Mouse (Mus musculus): ENCODE results near the gene Strn4. TPM values are rescaled to one million over a fixed set of nuclear protein-coding genes. Genes with fewer than 3 reads are reported as not detected.

Gene Strn4
- total RNA-seq, 2 experiments from 2014 or later: 279 to 300 TPM

DNA sequence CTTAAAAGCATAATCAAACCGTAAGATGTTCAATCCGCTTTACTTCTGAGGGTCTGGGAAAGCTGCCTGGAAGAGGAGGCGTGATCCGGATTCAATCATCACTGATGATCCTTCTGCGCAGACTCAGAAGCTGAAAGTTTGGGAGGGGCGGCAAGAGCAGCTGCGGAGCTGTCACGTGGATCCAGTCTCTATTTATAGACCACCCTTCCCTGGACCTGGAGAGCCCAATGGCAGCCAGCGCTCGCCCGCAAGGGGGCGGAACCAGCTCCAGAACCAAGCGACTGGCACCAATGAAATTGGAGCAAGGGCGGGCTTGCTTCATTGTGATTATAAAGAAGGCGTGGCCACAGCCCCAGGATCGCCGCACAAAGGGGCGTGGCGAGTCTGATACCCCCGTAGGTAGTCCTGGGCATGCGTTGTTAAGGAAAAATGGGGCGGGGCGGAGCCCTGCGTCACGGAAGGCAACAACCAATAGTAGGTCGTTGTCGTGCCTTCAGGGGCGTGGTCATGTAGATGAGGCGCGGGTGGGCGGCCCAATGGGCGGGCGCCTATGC lies 59.1 kb downstream of the Strn4 start:
- peak; percentile 99 to 100 for DNase-seq (ENCODE audit: low spot score in 2 of 2)

DNA sequence AGATGAGACGGTGACA lies 59.4 kb downstream of the Strn4 start, which contains the start of gene Dact3:
TSS of gene Dact3 (plus strand) at position 8 of the 16 bp plus-strand sequence.
- DNase-seq (ENCODE audit: low spot score in 2 of 2): no peak

DNA sequence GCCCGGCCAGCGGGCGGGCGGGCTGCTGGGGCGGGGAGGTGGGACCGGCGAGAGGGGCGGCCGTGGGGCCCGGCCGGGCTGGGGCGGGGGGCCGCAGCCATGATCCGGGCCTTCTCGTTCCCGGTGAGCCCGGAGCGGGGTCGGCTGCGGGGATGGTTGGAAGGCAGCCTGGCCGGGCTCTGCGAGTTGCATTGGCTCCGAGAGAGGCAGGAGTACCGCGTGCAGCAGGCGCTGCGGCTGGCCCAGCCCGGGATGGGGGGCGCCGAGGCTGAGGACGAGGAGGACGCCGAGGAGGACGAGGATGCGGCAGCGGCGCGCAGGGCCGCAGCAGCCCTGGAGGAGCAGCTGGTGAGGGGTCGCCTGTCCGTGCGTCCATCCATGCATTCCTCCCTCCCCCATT lies 59.6 kb downstream of the Strn4 start:
- no peak for DNase-seq (ENCODE audit: low spot score in 2 of 2)

DNA sequence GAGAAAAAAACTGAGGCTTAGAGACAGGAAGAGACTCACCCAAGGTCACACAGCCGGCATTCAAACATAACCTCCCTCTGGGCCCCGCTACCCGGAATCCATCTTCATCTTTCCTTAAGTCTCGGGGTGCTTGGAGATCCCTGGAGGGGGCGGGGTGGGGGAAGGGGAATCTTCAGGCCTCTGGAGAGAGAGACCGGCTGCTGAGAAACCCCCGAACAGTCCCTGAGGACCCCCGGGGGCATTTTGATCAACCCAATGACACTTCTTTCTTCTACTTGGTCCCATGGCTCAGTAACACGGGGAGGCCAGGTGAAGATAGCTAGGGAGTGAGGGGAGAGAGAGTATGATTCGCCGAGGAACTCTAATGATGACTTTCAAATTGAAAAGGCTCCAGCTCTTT lies 60.3 kb downstream of the Strn4 start:
- no peak for DNase-seq (ENCODE audit: low spot score in 2 of 2)

DNA sequence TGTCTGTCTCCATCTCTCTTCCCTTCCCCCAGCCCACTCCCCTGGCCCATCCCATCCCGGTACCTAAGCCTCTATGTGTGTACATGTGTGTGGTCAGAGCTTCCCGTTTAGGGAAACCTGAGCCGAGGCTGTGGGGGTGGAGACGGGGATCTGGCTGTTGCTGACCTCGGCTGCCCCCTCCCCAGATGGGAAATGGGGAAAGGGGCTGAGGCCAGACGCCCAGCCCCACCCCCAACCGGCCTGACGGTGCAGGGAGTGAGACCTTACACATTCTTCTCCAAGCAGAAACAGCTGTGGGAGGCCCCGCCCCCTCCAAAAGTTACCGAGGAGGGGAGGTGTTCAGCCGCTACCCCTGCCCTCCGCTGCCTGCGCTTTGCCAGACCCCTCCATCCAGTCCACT lies 60.9 kb downstream of the Strn4 start:
- no peak for DNase-seq (ENCODE audit: low spot score in 2 of 2)

DNA sequence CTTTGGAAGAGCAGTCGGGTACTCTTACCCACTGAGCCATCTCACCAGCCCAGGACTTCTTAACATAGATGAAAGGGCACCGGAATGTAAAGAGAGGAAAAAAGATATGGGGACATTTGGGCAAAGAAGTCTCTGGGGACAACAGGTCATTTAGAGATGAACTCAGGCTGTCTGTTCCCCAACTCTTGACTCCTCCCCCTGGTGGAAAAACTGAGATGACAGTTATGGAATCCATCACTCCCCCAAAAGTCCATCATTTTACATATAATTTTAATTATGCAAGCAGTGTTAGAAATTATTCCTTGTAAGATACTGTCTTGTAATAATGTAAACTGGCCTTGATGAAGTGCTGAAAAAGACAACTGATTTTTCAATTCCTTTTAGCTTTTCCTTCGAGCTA lies 62.0 kb downstream of the Strn4 start:
- DNase-seq (ENCODE audit: low spot score in 2 of 2): no peak

DNA sequence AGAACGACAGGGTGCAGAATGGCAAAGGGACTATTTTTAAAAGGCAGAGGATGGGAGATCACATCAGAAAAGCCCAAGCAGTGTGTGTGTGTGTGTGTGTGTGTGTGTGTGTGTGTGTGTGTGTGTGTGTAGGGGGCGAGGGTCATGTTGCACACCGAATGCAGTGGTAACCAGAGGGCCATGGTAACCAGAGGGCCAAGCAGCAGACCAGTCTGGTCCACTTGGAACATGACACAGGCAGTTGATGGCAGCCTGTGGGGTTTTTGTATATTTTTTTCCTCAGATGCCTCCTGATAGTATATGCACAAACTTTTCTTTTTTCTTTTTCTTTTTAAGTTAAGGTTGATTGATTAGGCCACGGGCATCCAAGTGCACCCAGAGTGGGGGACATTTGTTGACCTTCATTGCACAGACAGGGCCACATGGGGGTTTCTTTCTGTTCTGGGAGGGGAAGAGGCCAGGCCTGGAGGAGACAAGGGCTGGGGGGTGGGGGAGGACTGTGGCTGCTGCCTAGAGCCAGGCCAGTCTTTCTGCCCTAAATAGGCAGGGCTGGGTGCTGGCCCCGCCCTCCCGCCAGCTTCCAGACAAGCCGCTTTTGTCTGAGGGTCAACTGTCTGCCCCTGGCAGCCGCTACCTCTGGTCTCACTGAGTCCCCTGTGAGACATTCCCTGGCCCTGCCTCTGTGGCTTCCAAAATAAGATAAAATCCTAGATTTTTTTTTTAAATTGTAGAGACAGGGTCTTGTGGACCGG lies 64.3 kb downstream of the Strn4 start:
- no peak for DNase-seq (ENCODE audit: low spot score in 2 of 2)

DNA sequence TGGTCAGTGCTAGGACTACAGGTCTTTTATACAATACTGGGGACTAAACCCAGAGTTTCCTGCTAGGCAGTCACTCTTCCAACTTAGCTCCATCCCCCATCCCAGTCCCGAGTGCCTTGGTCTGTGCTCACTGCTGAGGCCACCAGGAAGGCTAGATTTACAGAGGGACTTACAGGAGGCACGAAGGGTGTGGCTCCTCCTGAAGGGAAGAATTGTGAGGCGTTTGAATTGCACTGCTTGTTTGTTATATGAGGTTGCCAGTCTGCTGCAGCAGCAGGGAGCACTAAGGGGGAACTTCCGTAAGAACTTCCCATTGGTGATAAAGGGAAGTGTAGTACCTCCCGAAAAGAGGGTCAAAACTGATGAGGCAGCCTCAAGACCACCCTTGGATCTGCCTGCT lies 64.9 kb downstream of the Strn4 start:
- no peak for DNase-seq (ENCODE audit: low spot score in 2 of 2)

DNA sequence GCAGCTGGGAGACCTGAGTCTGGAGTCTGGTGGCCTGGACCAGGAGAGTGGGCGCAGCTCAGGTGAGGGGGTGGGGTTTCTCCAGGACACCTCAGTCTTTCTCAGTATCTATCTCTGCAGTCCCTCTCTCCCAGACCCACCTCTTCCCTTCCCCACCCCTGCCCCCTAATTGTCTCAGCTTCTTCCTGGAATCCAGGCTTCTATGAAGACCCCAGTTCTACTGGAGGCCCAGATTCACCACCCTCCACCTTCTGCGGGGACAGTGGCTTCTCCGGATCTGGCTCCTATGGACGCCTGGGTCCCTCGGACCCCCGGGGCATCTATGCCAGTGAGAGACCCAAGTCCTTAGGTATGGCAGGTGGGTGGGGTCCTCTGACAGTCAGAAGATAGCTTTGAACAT lies 67.5 kb downstream of the Strn4 start:
- no peak for DNase-seq (ENCODE audit: low spot score in 2 of 2)

DNA sequence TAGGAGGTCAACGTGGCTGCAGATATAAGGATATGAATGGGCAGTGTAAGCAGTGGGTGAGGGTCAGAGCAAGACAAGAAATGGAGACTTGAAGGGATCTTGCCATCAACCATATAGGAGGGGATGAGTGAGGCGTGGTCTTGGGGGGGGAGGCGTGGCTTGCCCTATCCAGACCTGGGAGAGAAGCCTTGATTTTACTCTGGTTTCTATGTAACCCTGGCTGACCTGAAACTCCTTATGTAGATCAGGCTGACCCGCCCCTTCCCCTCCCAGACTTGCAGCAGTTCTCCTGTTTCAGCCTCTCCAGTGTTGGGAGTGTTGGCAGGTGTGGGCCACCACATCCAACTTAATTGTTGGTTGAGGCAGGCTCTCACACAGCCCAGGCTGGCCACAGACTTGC lies 68.6 kb downstream of the Strn4 start:
- DNase-seq (ENCODE audit: low spot score in 2 of 2): no peak

DNA sequence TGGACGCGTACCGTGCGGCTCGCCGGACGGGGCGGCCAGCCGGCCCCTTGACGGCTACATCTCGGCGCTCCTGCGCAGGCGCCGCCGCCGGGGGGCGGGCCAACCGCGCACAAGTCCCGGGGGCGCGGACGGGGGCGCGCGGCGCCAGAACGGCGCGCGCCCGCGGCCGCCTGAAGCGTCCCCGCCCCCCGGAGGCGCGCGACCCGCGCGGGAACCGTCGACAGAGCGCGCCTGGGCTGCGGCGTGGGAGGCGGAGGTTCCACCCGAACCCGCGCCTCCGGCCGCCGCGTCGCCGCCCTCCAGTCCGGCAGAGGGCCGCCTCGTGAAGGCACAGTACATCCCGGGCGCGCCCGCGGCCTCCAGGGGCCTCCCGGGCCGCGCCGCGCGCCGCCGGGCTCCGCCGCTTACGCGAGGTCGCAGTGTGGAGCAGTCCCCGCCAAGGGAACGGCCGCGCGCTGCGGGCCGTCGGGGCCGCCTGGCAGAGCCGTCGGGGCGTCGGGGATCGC lies 69.6 kb downstream of the Strn4 start:
- no peak for DNase-seq (ENCODE audit: low spot score in 2 of 2)

DNA sequence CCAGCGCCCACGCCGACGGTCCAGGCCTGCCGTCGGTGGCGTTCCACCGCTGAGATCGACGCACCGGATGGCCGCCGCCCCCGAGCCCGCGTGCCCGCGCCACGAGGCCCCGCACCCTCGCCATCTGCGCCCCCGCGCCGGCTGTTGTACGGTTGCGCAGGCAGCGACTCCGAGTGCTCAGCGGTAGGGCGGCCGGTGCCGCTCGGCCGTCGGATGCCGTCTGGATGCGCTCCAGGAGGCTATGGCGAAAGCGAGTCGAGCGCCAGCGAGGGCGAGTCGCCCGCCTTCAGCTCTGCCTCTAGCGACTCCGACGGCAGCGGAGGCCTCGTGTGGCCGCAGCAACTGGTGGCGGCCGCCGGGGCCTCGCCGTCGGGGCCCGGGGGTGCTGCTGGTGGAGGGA lies 70.2 kb downstream of the Strn4 start:
- DNase-seq (ENCODE audit: low spot score in 2 of 2): no peak

Other genes starting within 250 kb of the Strn4 start
- gene Arhgap35, start 200.9 kb upstream of the Strn4 start, total RNA-seq (2021): 100 to 1,000 TPM; 137 to 139 TPM
- not detected for gene Ceacam15, start 140.2 kb upstream of the Strn4 start, total RNA-seq (2021)
- gene Ceacam9, start 94.0 kb upstream of the Strn4 start, total RNA-seq (2021): not detected
- 100 to 1,000 TPM; 337 to 357 TPM for gene Ap2s1, start 77.5 kb upstream of the Strn4 start, total RNA-seq (2021)
- gene Slc1a5, start 34.5 kb upstream of the Strn4 start, total RNA-seq (2021): 1 to 10 TPM; 5.5 to 5.8 TPM
- 10 to 100 TPM; 45.9 to 46.2 TPM for gene Fkrp, start 843 bp downstream of the Strn4 start, total RNA-seq (2021)
- gene Prkd2, start 27.0 kb downstream of the Strn4 start, total RNA-seq (2021): 1 to 10 TPM; 6.8 to 9.1 TPM
- gene Dact3, start 59.4 kb downstream of the Strn4 start, total RNA-seq (2021): 100 to 1,000 TPM; 115 to 120 TPM
- 1 to 10 TPM; 1.5 to 1.9 TPM for gene Gng8, start 75.9 kb downstream of the Strn4 start, total RNA-seq (2021)
- gene Ptgir, start 90.6 kb downstream of the Strn4 start, total RNA-seq (2021): under 1 TPM in 1 of 2 experiments, not detected in 1; 0.28 TPM
- gene Calm3, start 108.2 kb downstream of the Strn4 start, total RNA-seq (2021): 1,000 to 10,000 TPM; 2,318 to 2,416 TPM
- gene Pnmal2, start 128.8 kb downstream of the Strn4 start, total RNA-seq (2021): 100 to 1,000 TPM; 240 to 246 TPM
- 10 to 100 TPM; 72.5 to 74.5 TPM for gene Pnmal1, start 143.8 kb downstream of the Strn4 start, total RNA-seq (2021)
- gene Gm42372, start 167.2 kb downstream of the Strn4 start, total RNA-seq (2021): 10 to 100 TPM; 46.2 to 49.3 TPM
- 1 to 10 TPM; 3.0 to 3.1 TPM for gene Ccdc8, start 176.8 kb downstream of the Strn4 start, total RNA-seq (2021)
- 100 to 1,000 TPM; 149 to 163 TPM for gene Ppp5c, start 212.0 kb downstream of the Strn4 start, total RNA-seq (2021)
- 10 to 100 TPM; 13.7 to 18.7 TPM for gene Hif3a, start 246.5 kb downstream of the Strn4 start, total RNA-seq (2021)